Mouse (Mus musculus) kidney, adult 18-20 months (tissue): ENCODE measurements around the gene 6330403K07Rik.

Source experiments
- DNase-seq: peaks from one replicate; pipeline ENCODE4 v3.0.0; 2021

Gene 6330403K07Rik

DNA sequence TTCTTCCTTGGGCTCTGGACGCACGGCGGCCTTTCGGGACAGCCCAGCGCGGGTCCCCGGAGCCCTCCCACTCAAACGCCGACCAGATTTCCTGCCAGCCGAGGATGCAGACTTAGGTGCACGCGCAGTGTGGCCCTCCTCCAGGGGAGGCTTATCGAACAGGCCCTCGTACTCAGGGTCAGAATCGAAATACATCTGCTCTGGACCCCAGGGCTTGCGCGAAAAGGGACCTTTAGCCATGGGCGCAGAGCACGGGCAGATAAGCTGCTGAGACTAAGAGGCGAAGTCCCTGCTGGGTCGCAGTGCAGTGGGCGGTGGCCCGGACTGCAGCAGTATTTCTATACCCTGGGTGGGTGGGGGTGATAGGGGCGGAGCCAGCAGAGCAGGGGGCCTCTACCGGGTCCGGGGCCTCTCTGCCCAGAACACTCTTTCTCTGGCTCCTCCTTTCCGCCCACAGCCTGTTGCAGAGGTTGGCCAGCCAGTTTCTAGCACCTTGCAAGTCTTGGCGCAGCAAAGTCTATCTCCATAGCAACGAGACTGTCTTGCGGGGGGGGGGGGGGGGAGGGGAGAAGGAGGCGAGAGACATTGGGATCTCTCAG lies at the start of gene 6330403K07Rik:
Gene 6330403K07Rik, minus strand, starts transcription at position 351 of the 599 bp plus-strand sequence.
- no peak for DNase-seq

DNA sequence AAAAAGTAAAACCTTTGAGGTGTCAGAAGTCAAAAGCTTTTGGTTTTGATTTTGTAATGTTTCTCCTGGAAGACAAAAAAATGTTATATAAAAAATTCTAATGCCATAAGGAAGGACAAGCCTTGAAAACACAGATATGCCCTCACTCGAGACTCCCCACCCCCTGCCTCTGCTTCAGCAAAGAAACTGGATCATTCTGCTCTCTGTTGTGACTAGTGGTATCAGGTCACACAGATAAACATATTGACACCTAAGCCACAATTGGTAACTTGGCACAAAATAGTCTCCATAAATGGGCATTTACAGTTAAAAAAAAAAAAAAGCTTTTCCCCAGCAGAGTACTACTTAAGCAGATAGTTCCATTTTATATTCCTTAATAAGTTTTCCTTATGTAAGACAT lies 43.0 kb upstream of the 6330403K07Rik start:
- DNase-seq: no peak

DNA sequence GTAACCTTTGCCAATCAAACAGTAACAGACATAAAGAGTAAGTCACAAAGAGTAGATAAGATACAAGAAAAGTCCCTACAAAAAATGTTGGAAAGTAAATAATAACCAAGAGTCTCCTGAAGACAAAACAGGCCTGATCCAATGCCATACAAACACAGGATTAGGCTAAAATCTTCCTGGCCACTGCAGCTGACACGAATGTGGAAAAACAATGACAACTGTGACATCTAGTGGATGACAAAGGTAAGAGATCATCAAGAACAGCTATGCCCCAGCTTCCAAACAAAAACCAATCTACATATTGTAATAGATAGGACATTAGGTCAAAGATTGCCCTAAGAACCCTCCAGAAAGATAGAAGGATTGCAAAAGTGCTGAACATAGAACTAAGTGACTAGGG lies 19.2 kb upstream of the 6330403K07Rik start:
- no peak for DNase-seq

DNA sequence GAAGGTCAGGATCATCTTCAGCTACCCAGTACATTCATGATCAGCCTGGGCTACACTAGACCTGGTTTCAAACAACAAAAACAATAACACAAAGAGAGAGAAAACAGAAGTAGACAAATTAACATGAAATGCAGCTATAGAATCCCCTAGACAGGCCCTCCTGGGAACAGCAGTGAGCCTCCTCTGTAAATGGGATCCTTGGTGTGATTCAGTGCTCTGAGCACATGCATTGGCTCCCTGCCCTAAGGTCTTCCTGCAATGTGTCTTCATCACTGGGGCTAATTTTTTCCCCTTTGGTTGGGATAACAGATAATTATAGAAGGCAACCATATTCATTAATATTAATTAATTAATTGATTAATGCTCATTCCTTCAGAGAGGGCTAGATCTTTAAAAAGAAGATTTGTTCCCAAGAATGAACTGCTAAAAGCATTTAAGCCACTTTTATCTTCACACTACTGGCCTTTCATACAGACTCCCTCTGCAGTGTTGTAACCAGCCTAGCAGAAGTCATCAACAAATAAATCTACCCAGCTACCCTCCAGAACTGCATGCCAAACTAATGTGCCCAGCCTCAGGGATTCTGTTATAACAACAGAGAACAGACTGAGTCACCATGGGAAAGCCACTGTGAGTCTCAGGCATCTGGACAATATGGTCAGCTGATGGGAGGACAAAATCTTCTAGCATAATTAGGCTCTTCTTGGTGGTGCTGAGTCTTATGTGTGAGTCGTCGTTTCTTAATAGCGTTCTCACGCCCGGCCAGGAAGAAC lies 6.4 kb upstream of the 6330403K07Rik start:
- no peak for DNase-seq

DNA sequence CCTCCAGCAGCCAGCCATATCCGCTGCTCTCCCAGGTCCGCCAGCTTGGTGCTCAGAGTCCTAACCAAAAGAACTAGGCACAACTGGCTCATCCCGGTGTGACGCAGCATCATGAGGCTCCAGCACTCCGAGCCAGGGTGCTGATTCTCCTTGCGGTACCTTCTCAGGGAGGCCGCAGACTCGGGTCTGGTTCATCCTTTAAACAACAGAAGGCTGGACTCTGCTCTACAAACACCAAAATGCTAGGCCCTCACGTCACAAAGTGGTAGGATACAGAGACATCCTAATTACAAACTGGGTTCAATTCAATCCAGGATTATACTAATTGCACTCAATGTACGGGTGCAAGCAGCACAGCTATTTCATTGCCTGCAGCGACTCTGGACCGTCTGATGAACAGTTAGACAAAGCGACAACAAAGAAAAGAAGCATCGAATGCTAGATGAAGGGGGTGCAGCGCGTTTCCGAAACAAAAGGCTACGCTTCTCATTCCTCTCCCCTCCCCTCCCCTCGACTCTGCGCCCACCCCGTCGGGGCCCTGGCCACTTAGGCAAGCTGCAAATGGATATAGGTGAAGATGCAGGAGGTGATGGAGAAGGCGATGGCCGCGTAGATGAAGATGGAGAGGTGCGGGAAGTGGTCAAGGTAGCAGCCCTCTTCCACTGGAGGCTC lies 686 bp downstream of the 6330403K07Rik start:
- no peak for DNase-seq

DNA sequence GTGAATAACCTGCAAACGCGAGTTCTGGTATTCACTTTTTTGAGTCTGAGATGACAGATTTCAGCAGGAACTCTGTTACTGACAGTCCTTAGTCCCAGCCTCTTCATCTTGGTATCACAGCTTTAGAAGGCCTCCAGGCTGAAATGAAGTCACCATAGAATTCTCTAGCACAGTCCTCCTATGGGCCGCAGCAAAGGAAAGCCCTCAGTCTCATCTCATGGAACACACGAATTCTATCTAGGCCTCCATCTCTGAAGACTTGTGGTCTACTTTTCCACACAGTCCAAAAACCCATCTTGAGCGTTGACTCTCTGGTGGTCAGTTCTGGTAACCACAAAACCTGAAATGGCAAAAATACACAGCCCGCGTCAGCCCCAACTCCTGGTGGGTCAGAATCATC lies 1.2 kb downstream of the 6330403K07Rik start:
- no peak for DNase-seq

DNA sequence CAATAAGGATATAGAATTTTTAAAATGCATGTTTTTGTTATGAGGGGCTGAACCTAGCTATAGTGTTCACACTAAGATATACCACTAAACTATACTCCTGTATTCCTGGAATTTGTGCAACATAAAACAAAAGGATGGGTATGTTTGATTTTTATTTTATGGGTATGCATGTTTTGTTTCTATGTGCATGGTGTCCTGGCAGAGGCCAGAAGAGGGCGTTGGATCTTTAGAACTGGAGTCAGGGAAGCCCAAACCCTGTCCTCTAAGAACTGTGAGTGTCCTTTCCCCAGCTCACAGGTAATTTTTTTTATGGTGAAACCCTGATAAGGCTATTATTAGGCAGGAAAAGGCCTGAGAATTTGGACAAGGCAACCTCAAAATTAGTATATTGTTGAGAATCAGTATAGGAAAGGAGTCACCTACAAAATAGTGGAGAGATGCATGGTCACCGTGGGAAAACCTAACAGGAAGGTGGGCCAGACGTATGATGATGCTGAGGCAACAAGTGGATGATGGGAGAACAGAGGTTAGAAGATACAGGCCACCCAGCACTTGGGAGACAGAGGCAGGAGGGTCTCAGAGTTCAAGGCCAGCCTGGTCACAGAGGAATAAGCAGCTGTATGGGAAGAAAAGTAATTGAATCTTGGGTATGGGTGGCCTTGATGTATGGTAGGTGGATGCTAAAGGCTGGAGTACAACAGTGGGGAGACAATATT lies 3.8 kb downstream of the 6330403K07Rik start:
- DNase-seq: no peak

GRCm38 (mm10) chr11:71028280-71028679 lies 5.0 kb downstream of the 6330403K07Rik start:
- DNase-seq: no peak

DNA sequence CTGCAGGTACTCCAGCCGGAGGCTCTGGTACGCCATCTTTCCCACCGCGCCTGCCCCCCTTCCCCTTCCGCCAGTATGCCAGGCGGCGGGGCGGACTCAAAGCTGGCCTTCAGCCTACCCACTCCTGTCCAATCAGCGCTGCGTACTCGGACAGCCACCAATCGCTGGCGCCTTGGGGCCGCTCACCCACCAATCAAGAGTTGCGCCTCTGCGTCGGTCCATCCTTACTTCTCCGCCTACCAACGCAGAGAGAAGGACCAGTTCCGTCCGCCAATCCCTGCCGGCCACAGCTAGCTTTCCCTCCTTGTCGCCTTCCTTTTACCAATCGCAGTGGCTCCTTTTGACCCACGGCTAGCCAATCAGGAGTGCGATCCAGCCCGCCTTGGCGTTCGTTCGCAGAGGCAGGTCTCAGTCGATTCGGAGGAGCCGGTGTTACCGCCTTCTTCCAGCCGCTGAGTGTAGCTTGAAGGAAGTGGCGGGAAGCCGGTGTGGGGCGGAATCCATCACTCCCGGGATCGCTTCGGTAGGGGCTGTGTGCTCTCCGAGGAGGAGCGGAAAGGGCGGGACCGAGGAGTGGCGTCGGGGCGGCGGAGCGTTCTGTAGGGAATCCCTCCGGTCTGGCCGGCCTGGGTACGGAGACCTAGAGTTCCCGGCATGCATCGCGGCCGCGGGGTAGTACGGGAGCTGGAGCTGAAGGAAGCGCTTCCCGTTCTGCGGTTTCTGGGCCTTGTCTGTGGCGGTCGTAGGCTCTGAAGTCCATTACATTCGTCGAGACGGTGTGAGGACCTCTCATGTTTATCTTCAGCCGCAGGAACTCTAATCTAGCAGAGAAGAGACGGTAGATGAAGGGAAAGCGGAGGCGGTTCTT lies 13.9 kb downstream of the 6330403K07Rik start, which contains the start of the genes Mis12 and Derl2:
Gene Mis12, plus strand, starts transcription at position 411 of the 868 bp plus-strand sequence.
Gene Derl2, minus strand, starts transcription at position 641 of the 868 bp plus-strand sequence.
- DNase-seq: peak; percentile 98

GRCm38 (mm10) chr11:71018416-71019200 lies 14.7 kb downstream of the 6330403K07Rik start:
- no peak for DNase-seq

DNA sequence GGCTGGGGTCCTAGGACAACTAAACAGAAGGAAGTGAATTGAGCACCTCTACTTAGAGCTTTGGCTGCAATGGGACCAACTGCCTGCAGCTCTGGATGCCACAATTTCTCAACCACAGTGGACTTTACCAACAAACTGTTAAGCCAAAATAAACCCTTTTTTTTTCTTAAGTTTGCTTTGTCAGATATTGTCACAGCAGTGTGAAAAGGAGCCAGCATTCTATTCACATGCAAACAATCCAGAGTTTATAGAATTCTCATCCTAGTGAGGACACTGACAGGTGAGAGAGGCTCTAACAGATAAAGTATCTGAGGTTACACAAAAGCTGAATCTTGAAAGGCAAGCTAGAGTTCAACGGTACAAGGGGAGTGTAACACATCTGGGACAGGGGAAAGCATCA lies 16.3 kb downstream of the 6330403K07Rik start:
- DNase-seq: no peak

- DNase-seq: no peak
These were observed 20.6 kb downstream of the 6330403K07Rik start for GRCm38 (mm10) chr11:71012743-71013142.

GRCm38 (mm10) chr11:71008321-71008720 lies 25.0 kb downstream of the 6330403K07Rik start:
- DNase-seq: no peak

- DNase-seq: no peak
These were observed 25.5 kb downstream of the 6330403K07Rik start for GRCm38 (mm10) chr11:71007831-71008230.

DNA sequence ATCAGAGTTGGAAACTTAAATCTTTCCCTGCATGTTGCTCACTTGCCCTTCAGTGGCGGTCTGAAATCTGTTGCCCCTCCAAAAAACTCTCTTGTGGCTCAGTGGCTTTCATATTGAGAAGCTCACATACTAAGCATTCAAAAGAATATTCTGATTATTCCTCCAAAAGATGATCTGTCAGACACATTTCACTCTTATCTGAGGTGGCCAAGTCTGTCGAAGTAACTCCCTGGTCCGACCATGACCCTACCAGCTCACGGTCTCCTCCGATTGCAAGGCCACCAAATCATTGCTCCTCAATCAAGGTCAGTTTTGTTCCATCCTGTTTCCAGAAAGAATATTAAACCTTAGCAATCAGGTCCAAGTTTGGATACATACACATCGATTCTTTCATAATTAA lies 26.3 kb downstream of the 6330403K07Rik start:
- DNase-seq: no peak

- no peak for DNase-seq
These were observed 28.3 kb downstream of the 6330403K07Rik start for GRCm38 (mm10) chr11:71005046-71005445.

DNA sequence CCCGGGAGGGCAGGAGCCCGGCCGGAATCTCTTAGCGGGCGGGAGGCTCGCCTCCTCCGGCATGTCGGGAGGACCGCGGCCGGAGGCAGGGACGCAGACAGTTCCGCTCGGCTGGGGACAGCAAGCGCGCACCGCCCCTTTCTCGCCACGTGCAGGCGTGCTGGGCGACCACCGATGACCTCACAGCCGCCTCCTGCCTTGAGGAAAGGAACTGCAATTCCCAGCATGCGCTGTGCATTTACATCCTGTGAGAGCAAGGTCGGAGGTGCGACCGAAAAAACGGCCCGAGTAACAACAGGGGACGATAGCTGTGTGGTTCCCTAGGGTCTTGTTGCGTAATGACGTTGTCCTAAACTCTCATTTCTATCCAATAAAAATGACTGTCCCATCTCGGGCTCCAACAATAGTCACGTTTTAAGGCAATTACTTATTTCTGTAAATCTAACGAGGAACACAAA lies 29.0 kb downstream of the 6330403K07Rik start, which contains the start of gene Dhx33:
Gene Dhx33, minus strand, starts transcription at position 122 of the 458 bp plus-strand sequence.
- peak; percentile 95 for DNase-seq

GRCm38 (mm10) chr11:71003611-71004315 lies 29.6 kb downstream of the 6330403K07Rik start:
- DNase-seq: no peak

GRCm38 (mm10) chr11:71001167-71001566 lies 32.1 kb downstream of the 6330403K07Rik start:
- no peak for DNase-seq

DNA sequence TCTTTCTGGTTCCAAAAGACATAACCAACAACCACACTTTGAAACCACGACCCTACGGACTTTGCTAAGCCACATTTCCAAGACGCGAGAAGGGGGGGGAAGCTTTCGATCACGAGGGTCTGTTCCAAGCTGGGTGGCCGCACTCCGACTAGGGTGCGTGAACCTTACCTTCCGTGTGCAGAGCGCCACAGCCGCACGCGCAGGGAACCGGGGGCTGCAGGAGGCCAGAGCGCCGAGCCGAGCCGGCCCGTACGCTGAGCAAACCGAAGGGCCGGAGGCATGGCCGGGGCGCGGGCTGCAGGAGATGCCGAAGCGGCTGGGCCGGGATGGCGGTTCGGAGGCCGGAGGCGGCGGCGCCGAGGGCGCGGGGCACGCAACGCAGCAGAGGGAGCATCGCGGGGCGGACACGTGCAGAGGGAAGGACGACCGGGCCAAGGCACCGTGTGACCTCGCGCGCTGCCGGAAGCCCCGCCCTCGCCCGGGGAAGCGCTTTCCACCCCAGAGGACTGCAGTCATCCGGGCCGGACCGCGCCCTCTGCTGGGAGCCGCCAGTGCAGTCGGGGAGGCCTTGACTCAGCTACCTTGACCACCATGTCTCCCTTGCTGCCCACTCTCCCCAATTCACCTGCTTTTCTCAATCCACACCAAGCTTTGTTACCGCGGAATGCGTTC lies 50.6 kb downstream of the 6330403K07Rik start, which contains the start of gene C1qbp:
Gene C1qbp, minus strand, starts transcription at position 470 of the 672 bp plus-strand sequence.
- peak; percentile 94 for DNase-seq
